Comparison of ENCODE assay signal across 15 mouse cellular contexts in the genomic region with DNA sequence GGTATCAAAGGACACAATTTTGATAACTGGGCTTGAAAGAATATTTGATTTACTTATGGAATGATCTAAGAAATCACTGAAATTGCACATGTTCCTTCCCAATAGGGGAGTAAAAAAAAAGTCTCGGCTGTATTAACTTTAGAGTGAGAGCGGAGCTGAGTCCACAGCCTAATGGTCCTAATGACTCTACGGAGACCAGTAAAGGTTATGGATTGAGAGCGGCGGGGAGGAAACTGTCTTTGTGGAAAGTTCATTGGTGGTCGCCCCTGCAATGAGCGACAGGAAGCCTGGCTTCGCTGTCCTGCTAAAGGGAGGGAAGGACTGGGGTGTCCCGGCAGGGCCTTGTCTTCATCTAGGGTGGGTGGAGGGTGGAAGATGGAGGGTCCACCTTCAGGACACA.
"Had no signal": no experiment of that assay in that cellular context is flagged by ENCODE, and none has a peak within 500 bp of the region (broad histone marks: within the 10 kb centered on the region; RNA-seq: fewer than 3 reads in every experiment).

No protein-coding gene starts in this region.

- H3K9ac ChIP-seq: limb, embryonic 15.5 days; liver, embryonic 12.5 days; lung, embryonic 14.5 days had no signal

- H3K27me3 ChIP-seq: liver, embryonic 12.5 days had no signal

- DNase-seq: kidney, adult 8-10 months; kidney, postnatal 25 days; lung, embryonic 14.5 days; lung, postnatal 10 days; lung, postnatal 4 days; right cerebral cortex, adult 18-20 months; right cerebral cortex, postnatal 25 days; thymus, adult 18-20 months; thymus, postnatal 14 days had no signal

- H3K9me3 ChIP-seq: limb, embryonic 15.5 days had no signal

- ATAC-seq: intestine, postnatal 0 days; liver, embryonic 12.5 days had no signal

- H3K36me3 ChIP-seq: limb, embryonic 15.5 days; liver, embryonic 12.5 days; midbrain, embryonic 10.5 days had no signal

- H3K27ac ChIP-seq: left cerebral cortex, adult 2 months; limb, embryonic 15.5 days; liver, embryonic 12.5 days; midbrain, embryonic 10.5 days; stomach, postnatal 0 days had no signal

- H3K4me1 ChIP-seq: limb, embryonic 15.5 days; liver, embryonic 12.5 days; midbrain, embryonic 10.5 days had no signal

- H3K4me3 ChIP-seq: left cerebral cortex, adult 2 months; limb, embryonic 15.5 days; liver, embryonic 12.5 days; midbrain, embryonic 10.5 days had no signal

- H3K4me2 ChIP-seq: limb, embryonic 15.5 days; liver, embryonic 12.5 days; lung, embryonic 14.5 days had no signal
